Mouse (Mus musculus): ENCODE results near the gene 4931422A03Rik.

DNA sequence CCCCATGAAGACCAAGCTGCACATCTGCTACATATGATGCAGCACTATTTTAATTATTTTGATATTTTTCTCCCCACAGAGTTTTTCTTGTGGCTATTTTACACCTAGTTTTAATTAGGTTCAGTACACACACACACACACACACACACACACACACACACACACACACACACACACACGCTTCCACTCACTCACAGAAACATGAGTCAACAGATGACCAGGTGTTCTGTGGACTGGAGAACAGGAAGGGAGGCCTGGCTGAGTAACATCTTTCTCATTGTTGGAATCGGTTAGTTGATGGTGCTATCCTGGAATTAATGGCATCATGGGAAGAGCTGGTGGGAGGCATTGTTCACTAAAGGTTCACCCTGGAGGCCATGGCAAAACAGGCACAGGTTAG is 90.5 kb downstream of the 4931422A03Rik start:
- no peak for TF ChIP-seq POLR2A (IDR thresholded peaks at IDR 0.05; ENCODE audit: control insufficient read depth, extremely low read depth, insufficient read depth, low read length, poor library complexity)
- no peak for TF ChIP-seq CTCF (IDR thresholded peaks at IDR 0.05; ENCODE audit: borderline replicate concordance, control insufficient read depth, extremely low read depth, insufficient read depth, low read length, poor library complexity)
